Mouse (Mus musculus): Measurements from ENCODE around the gene Slc25a34. TPM values are rescaled to one million over a fixed set of nuclear protein-coding genes. Genes with fewer than 3 reads are reported as not detected.

Slc25a34 gene
- polyA plus RNA-seq, 1 experiment: 0.12 TPM

DNA sequence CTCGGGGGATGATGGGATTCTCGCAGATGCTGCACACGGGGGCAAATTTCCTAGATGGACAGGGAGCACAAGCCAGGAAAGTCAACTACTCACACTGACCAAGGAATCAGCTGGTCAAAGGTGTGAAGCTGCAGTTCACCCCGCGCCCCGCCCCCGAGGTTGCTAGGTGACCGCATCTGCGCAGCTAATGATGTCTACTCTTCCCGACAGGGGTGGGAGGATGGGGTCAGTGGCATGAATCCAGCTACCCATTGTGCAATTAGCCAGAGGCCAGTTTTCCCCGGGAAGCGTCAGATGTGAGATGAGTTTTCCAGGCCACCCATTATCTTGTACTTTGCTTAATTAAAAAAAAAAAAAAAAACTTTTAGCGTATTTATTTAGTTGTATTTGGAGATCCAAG, 42.6 kb downstream of the Slc25a34 start:
- Histone ChIP-seq H3K27me3 (ENCODE audit: control insufficient read depth, insufficient read depth, insufficient read length) (no peaks in the 10 kb centered on the region), H3K79me2 (ENCODE audit: control insufficient read depth, insufficient read depth) (no peaks in the 10 kb centered on the region)

DNA sequence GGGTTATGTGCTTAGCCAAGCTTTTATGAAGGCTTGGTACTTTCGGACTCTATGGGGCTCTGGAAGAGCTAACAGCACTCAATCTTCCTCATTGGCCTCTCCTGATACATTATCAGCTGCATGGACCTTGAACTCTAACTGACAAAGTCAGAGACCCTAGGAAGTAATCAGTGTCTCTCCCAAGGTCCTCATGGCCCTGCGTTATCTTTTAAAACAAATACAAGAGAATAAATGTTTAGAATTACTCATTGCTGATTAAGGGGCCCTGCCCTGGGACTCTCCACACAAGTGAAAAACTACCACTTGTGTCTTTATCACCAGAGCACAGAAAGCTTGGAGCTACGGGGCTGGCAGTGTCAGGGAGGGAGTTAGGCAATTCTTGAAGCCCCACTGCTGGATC, 44.8 kb downstream of the Slc25a34 start:
- no peaks in the 10 kb centered on the region for H3K27me3 ChIP-seq (ENCODE audit: control insufficient read depth, insufficient read depth, insufficient read length)
- no peak overlapping the region for H3ac ChIP-seq (ENCODE audit: control insufficient read depth, insufficient read length)
- H3K4me3 ChIP-seq: no peak overlapping the region
- no peaks in the 10 kb centered on the region for H3K79me2 ChIP-seq (ENCODE audit: control insufficient read depth, insufficient read depth)
- H3K4me2 ChIP-seq (ENCODE audit: low read depth): no peak overlapping the region
- no peaks in the 10 kb centered on the region for H3K36me3 ChIP-seq (ENCODE audit: control insufficient read depth, insufficient read depth)
- TF ChIP-seq SRF (IDR thresholded peaks at IDR 0.05; ENCODE audit: control insufficient read depth, insufficient read length, low read depth): no peak
- no peak for TF ChIP-seq MYOD1 (IDR thresholded peaks at IDR 0.05; ENCODE audit: control insufficient read depth in 1 of 3, insufficient read length in 2 of 3, low read depth in 2 of 3)

More for the DNA sequence above, 42.6 kb downstream of the Slc25a34 start:
- no peak for TF ChIP-seq MAX (IDR thresholded peaks at IDR 0.05; ENCODE audit: low read depth)
- no peak for TF ChIP-seq TCF12 (IDR thresholded peaks at IDR 0.05; ENCODE audit: insufficient read depth, poor library complexity, severe bottlenecking)
- TF ChIP-seq USF1 (IDR thresholded peaks at IDR 0.05; ENCODE audit: low read depth): no peak
- TF ChIP-seq TCF3 (IDR thresholded peaks at IDR 0.05; ENCODE audit: insufficient read length, low read depth): no peak
- TF ChIP-seq SRF (IDR thresholded peaks at IDR 0.05; ENCODE audit: control insufficient read depth, insufficient read length, low read depth): no peak
- TF ChIP-seq CEBPB (IDR thresholded peaks at IDR 0.05; ENCODE audit: insufficient read depth, poor library complexity, severe bottlenecking): no peak
- no peak overlapping the region for H3ac ChIP-seq (ENCODE audit: control insufficient read depth, insufficient read length)
- H3K36me3 ChIP-seq (ENCODE audit: control insufficient read depth, insufficient read depth): no peaks in the 10 kb centered on the region
- H3K4me3 ChIP-seq: no peak overlapping the region
- H3K4me2 ChIP-seq (ENCODE audit: low read depth): no peak overlapping the region

DNA sequence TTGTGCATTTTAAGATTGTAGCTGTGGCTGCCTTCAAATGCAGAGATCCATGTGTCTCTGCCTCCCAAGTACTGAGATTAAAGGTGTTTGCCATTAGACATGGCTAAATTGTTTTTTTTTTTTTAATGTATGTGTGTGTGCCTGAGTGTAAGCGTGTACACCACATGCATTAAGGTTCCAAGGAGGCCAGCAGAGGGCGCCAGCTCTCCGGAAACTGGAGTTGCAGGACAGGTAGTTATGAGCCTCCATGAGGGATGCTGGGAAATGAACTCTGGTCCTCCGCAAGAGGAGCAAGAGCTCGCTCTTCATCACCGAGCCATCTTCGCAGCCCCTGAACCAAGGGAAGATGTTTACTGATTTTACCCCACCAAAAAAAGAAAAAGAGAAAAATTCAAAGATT, 46.7 kb downstream of the Slc25a34 start:
- H3K36me3 ChIP-seq (ENCODE audit: control insufficient read depth, insufficient read depth): no peaks in the 10 kb centered on the region
- no peak overlapping the region for H3K4me2 ChIP-seq (ENCODE audit: low read depth)
- no peaks in the 10 kb centered on the region for H3K79me2 ChIP-seq (ENCODE audit: control insufficient read depth, insufficient read depth)
- TF ChIP-seq REST (IDR thresholded peaks at IDR 0.05; ENCODE audit: insufficient read depth, insufficient read length) (no peak), TCF12 (IDR thresholded peaks at IDR 0.05; ENCODE audit: insufficient read depth, poor library complexity, severe bottlenecking) (no peak), E2F4 (IDR thresholded peaks at IDR 0.05; ENCODE audit: insufficient read depth) (no peak), MYOD1 (IDR thresholded peaks at IDR 0.05; ENCODE audit: control insufficient read depth in 1 of 3, insufficient read length in 2 of 3, low read depth in 2 of 3) (no peak), TCF3 (IDR thresholded peaks at IDR 0.05; ENCODE audit: insufficient read length, low read depth) (no peak), MYOG (IDR thresholded peaks at IDR 0.05; ENCODE audit: control insufficient read depth in 1 of 3, insufficient read depth in 1 of 3, insufficient read length in 2 of 3, low read depth in 2 of 3) (no peak), POLR2AphosphoS2 (IDR thresholded peaks at IDR 0.05; ENCODE audit: insufficient read length, low read depth) (no peak), CEBPB (IDR thresholded peaks at IDR 0.05; ENCODE audit: insufficient read depth, poor library complexity, severe bottlenecking) (no peak), POLR2A (IDR thresholded peaks at IDR 0.05; ENCODE audit: insufficient read length, low read depth) (no peak), MAX (IDR thresholded peaks at IDR 0.05; ENCODE audit: low read depth) (no peak), SRF (IDR thresholded peaks at IDR 0.05; ENCODE audit: control insufficient read depth, insufficient read length, low read depth) (no peak), USF1 (IDR thresholded peaks at IDR 0.05; ENCODE audit: low read depth) (no peak)
- H3K4me3 ChIP-seq: no peak overlapping the region
- H3K27me3 ChIP-seq (ENCODE audit: control insufficient read depth, insufficient read depth, insufficient read length): no peaks in the 10 kb centered on the region
- H3ac ChIP-seq (ENCODE audit: control insufficient read depth, insufficient read length): no peak overlapping the region

DNA sequence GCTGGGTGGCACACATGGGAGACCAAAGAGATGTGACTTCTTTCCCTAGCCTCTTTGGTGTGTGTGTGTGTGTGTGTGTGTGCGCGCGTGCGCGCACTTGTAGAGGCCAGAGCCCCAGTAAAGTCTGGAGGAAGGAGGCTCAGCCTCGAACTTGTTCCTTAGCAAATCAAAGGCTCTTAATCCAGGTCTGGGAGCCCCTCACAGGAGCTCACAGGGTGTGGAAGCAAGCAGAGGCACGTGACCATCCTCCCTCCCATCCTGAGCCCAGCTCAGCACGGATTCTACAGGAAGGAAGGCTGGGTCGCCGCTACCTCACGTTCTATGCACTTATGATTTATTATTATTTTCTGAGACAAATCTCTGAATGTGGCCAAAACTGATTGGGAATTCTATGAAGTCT, 47.2 kb downstream of the Slc25a34 start:
- TF ChIP-seq SRF (IDR thresholded peaks at IDR 0.05; ENCODE audit: control insufficient read depth, insufficient read length, low read depth) (no peak), TCF3 (IDR thresholded peaks at IDR 0.05; ENCODE audit: insufficient read length, low read depth) (no peak), USF1 (IDR thresholded peaks at IDR 0.05; ENCODE audit: low read depth) (no peak), POLR2AphosphoS2 (IDR thresholded peaks at IDR 0.05; ENCODE audit: insufficient read length, low read depth) (no peak), MYOG (IDR thresholded peaks at IDR 0.05; ENCODE audit: control insufficient read depth in 1 of 3, insufficient read depth in 1 of 3, insufficient read length in 2 of 3, low read depth in 2 of 3) (no peak), MYOD1 (IDR thresholded peaks at IDR 0.05; ENCODE audit: control insufficient read depth in 1 of 3, insufficient read length in 2 of 3, low read depth in 2 of 3) (no peak), MAX (IDR thresholded peaks at IDR 0.05; ENCODE audit: low read depth) (no peak), REST (IDR thresholded peaks at IDR 0.05; ENCODE audit: insufficient read depth, insufficient read length) (no peak), CEBPB (IDR thresholded peaks at IDR 0.05; ENCODE audit: insufficient read depth, poor library complexity, severe bottlenecking) (no peak)
- Histone ChIP-seq H3K36me3 (ENCODE audit: control insufficient read depth, insufficient read depth) (no peaks in the 10 kb centered on the region), H3ac (ENCODE audit: control insufficient read depth, insufficient read length) (no peak overlapping the region), H3K79me2 (ENCODE audit: control insufficient read depth, insufficient read depth) (no peaks in the 10 kb centered on the region), H3K27me3 (ENCODE audit: control insufficient read depth, insufficient read depth, insufficient read length) (no peaks in the 10 kb centered on the region), H3K4me2 (ENCODE audit: low read depth) (no peak overlapping the region), H3K4me3 (no peak overlapping the region)

DNA sequence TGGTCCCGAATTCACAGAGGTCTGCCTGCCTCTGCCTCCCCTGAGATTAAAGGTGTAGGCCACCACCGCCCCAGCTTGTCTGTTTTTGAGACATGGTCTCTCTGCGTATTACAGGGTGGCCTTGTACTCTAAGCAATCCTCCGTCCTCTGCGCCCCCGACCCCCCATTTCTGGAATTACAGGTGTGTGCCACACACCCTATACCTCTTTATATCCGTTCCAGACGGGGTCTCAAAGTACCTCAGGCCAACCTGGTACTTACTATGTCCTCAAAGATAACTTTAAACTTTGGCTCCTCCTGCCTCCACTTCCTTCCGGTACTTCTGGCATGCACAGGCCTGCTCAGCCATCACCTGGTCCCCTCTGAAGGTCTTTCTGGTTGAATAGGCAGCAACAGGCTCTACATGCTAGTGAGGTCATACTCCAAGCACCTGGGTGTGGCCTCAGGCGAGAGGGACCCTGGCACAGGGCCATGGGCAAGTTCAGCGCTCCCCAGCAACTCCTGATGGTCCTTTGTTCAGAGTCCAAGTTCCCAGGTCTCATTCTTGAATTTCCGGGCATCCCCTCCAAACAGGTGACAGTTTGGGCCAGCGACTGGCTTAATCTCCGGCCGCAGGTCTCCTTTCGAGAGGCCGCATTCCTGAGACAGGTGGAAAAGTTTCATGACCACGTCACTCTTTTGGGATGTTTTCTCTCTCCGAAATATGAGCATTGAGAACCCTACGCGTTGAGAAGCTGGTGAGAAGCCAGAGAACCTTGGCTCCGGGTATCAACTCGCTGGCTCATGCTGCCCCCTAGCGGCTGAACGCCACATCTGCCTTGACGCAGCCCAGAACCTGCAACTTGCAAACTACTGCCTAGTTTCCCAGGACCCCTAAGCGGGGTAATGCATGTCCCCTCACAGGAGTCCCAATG, 48.6 kb downstream of the Slc25a34 start:
- Histone ChIP-seq H3K79me2 (ENCODE audit: control insufficient read depth, insufficient read depth) (no peaks in the 10 kb centered on the region), H3K36me3 (ENCODE audit: control insufficient read depth, insufficient read depth) (no peaks in the 10 kb centered on the region), H3K27me3 (ENCODE audit: control insufficient read depth, insufficient read depth, insufficient read length) (no peaks in the 10 kb centered on the region), H3K4me3 (no peak overlapping the region), H3ac (ENCODE audit: control insufficient read depth, insufficient read length) (no peak overlapping the region), H3K4me2 (ENCODE audit: low read depth) (peak overlapping the region; percentile 66)
- TF ChIP-seq REST (IDR thresholded peaks at IDR 0.05; ENCODE audit: insufficient read depth, insufficient read length) (no peak), E2F4 (IDR thresholded peaks at IDR 0.05; ENCODE audit: insufficient read depth) (no peak), MYOD1 (IDR thresholded peaks at IDR 0.05; ENCODE audit: control insufficient read depth in 1 of 3, insufficient read length in 2 of 3, low read depth in 2 of 3) (peak in 1 of 3 experiments; percentile 20), TCF12 (IDR thresholded peaks at IDR 0.05; ENCODE audit: insufficient read depth, poor library complexity, severe bottlenecking) (no peak), POLR2A (IDR thresholded peaks at IDR 0.05; ENCODE audit: insufficient read length, low read depth) (no peak), MYOG (IDR thresholded peaks at IDR 0.05; ENCODE audit: control insufficient read depth in 1 of 3, insufficient read depth in 1 of 3, insufficient read length in 2 of 3, low read depth in 2 of 3) (peak in 1 of 3 experiments; percentile 31), POLR2AphosphoS2 (IDR thresholded peaks at IDR 0.05; ENCODE audit: insufficient read length, low read depth) (peak; percentile 61), SRF (IDR thresholded peaks at IDR 0.05; ENCODE audit: control insufficient read depth, insufficient read length, low read depth) (no peak)

Measured in myocyte (in vitro differentiated cells).